Mouse (Mus musculus) lung, embryonic 15.5 days (tissue): ENCODE measurements around the gene Lpo. TPM values are rescaled to one million over a fixed set of nuclear protein-coding genes. Genes with fewer than 3 reads are reported as not detected.

Source experiments
- ATAC-seq: fragments of 200-750 bp; cut with Nextera tagmentation; 2 replicates; pipeline ENCODE4 v1.8.0; 2017; ENCODE audit warnings: moderate number of reproducible peaks, borderline replicate concordance; ENCODE audit not compliant: low FRiP score, low TSS enrichment; ENCODE audit errors: extremely low read depth
- H3K27ac ChIP-seq: fragments of 300-500 bp; sonication (generic); 2 replicates; pipeline ENCODE4 v1.5.1; 2015; ENCODE audit warnings: moderate library complexity, mild to moderate bottlenecking, inconsistent platforms
- H3K27me3 ChIP-seq: fragments of 300-500 bp; sonication (generic); 2 replicates; pipeline ENCODE4 v1.6.1; 2015; ENCODE audit warnings: inconsistent platforms
- H3K36me3 ChIP-seq: fragments of 300-500 bp; sonication (generic); 2 replicates; pipeline ENCODE4 v1.6.1; 2015; ENCODE audit warnings: inconsistent platforms
- H3K4me1 ChIP-seq: fragments of 300-500 bp; sonication (generic); 2 replicates; pipeline ENCODE4 v1.6.1; 2015; ENCODE audit warnings: inconsistent platforms
- H3K4me2 ChIP-seq: fragments of 300-500 bp; sonication (generic); 2 replicates; pipeline ENCODE4 v1.6.1; 2015; ENCODE audit warnings: inconsistent platforms, mild to moderate bottlenecking, moderate library complexity
- H3K4me3 ChIP-seq: fragments of 300-500 bp; sonication (generic); 2 replicates; pipeline ENCODE4 v1.5.1; 2015; ENCODE audit warnings: mild to moderate bottlenecking, inconsistent platforms
- H3K9ac ChIP-seq: fragments of 300-500 bp; sonication (generic); 2 replicates; pipeline ENCODE4 v1.6.1; 2015; ENCODE audit warnings: inconsistent platforms
- H3K9me3 ChIP-seq: fragments of 300-500 bp; sonication (generic); 2 replicates; pipeline ENCODE4 v1.6.1; 2016; ENCODE audit warnings: inconsistent platforms
- WGBS: fragments of 180-500 bp; shearing (Covaris S2); methylation state at CpG from one replicate; pipeline ENCODE4 v1.1.7; 2015; 5-methylcytosine and 5-hydroxymethylcytosine counted together
- polyA plus RNA-seq: library from polyadenylated mRNA; unstranded; fragments of >200 nt; fragmentation: Nextera tagmentation; extraction: Ambion mirVana; gene quantifications from 2 replicates; pipeline ENCODE4 v1.2.1, GENCODE M21; 2015

Lpo gene
- polyA plus RNA-seq, 1 experiment from 2014 or later: 0.31 TPM

DNA sequence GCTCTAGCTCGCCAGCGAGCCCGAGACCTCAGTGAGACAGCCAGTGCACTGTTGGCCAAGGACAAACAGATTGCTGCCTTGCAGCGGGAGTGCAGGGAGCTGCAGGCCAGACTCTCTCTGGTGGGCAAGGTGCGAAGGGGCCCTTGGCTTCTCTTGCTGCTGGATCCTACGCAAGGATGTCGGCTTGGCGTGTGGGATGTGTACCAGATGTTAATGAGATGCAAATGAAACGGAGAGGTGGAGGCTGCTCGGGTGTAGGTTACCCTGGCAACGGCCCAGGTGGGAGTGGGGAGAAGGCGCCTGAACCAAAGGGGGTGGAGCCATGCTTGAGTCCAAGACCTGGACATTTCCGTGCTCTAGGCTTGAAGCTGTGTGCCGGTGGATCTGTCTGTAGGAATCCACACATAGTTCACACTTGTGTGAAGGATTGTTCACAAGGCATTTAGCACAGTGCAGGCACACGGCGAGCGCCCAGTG lies 64.5 kb downstream of the Lpo start:
- Histone ChIP-seq H3K27me3 (peaks cover 80% of the 10 kb centered on the region), H3K4me2 (peak overlapping the region; percentile 93), H3K36me3 (no peaks in the 10 kb centered on the region), H3K9me3 (no peaks in the 10 kb centered on the region), H3K9ac (peak overlapping the region; percentile 47; the same call in 1 of the 2 replicates), H3K4me3 (peak overlapping the region; percentile 48), H3K4me1 (0 out of 2 replicates have a peak, but pooled peaks cover 11% of the 10 kb centered on the region), H3K27ac (no peak overlapping the region)
- peak; percentile 27; the same call in 1 of the 2 replicates for ATAC-seq
- whole genome bisulfite sequencing: 2% methylated on average over 17 of the region's 17 CpGs

DNA sequence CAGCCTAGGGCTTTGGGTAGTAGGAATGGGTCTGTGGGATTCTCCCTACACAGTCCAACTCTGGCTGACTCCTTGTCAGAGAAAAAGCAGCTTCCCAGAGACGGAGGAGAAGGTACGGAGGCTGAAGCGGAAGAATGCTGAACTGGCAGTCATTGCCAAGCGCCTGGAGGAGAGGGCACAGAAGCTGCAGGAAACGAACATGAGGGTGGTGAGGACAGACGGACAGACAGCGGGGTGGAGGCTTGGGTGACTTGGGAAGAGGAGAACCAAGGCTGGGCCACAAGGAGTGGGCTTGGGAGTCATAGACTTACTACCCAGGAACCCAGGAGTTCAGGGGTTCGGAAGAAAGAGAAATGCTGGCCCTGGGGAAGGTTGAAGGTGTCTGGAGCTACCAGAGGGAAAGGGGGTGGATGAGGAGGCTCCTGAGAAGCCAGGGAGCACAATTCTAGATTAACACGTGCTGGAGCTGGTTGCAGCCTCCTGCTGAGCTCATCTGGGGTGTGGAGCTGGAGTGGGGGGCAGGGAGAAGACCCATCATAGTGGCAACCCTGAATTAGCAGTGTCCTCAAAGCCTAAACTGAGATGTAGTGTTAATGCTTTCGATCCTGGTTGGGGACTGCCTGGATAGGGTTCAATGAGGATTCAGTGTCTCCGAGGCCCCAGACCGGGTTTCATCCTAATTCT lies 65.2 kb downstream of the Lpo start:
- ATAC-seq: no peak
- Histone ChIP-seq H3K9ac (no peak overlapping the region), H3K27me3 (peaks cover 80% of the 10 kb centered on the region), H3K9me3 (no peaks in the 10 kb centered on the region), H3K4me3 (no peak overlapping the region), H3K4me2 (0 out of 2 replicates have a peak overlapping the region, but pooled peaks have one; percentile 93), H3K27ac (no peak overlapping the region), H3K4me1 (0 out of 2 replicates have a peak, but pooled peaks cover 11% of the 10 kb centered on the region), H3K36me3 (no peaks in the 10 kb centered on the region)
- WGBS: 44% methylated on average over 12 of the region's 12 CpGs

DNA sequence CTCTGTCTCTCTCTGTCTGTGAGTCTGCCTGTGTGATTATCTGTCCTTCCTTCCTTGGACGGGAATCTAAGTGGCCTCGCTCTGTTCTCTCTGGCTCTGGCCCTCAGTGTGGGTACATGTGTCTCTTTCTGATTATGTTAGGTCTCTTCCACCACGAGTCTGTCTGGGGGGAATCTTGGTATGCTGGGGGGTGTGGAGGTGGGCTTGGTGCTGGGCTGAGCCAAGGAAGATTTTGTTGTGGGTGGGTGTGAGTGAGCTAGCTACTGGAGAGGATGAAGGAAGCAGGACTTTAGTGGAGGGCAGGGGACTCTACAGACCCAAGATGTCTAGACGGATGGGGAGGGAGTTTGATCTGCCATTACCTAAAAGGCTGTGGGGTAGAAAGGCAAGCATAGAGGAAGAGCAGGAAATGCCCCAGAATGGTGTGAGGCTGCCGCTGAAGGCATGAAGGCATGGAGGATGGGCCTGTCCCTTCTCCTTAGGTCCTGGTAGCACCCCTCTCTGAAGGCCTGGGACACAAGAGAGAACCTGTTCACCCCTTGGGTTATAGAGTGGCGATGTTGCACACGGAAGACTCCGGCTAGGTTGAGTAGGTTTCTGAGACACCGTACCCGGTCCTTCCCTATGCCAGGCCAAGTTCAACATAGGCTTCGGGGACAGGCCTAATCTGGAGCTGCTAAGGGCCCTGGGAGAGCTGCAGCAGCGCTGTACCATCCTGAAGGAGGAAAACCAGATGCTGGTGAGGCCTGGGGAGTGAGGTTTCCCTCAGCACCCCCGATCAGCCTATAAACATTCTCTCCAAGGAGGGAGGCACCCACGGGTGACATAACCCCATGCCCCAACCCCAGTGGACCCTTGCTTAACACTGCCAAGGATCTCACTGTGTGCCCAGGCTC lies 66.0 kb downstream of the Lpo start:
- Histone ChIP-seq H3K27me3 (peaks cover 80% of the 10 kb centered on the region), H3K4me2 (no peak overlapping the region), H3K36me3 (no peaks in the 10 kb centered on the region), H3K27ac (no peak overlapping the region), H3K9me3 (no peaks in the 10 kb centered on the region), H3K4me3 (no peak overlapping the region), H3K9ac (no peak overlapping the region), H3K4me1 (0 out of 2 replicates have a peak, but pooled peaks cover 11% of the 10 kb centered on the region)
- no peak for ATAC-seq
- 77% methylated on average over 14 of the region's 14 CpGs for WGBS

DNA sequence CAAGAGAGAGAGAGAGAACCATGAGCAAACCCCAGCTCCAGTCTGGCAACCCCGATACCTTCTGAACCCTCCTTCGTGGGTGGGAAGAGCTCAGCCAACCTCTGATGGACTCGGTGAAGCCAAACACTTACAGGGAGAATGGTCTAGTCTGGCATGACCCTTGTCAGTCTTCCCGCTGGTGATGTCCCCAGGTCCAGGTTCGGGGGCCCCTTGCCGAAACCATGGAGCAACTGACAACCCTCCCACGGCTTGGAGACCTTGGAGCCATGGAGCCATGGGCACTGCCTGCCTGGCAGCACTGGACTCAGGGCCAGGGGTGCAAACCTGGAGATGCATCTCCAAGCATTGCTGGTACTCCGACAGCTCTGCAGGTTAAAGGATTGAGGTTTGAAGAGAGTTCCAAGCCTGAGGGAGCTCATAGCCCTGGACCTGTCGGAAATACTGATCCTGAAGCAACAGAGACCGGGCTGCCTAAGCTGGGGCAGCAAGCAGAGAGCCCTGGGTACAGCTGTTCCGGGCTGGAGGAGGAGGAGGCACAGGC lies 66.8 kb downstream of the Lpo start:
- H3K4me1 ChIP-seq: 0 out of 2 replicates have a peak, but pooled peaks cover 11% of the 10 kb centered on the region
- no peak overlapping the region for H3K27ac ChIP-seq
- no peak for ATAC-seq
- no peaks in the 10 kb centered on the region for H3K9me3 ChIP-seq
- H3K36me3 ChIP-seq: no peaks in the 10 kb centered on the region
- H3K4me2 ChIP-seq: no peak overlapping the region
- WGBS: 68% methylated on average over 11 of the region's 11 CpGs
- H3K27me3 ChIP-seq: peaks cover 72% of the 10 kb centered on the region
- no peak overlapping the region for H3K9ac ChIP-seq
- no peak overlapping the region for H3K4me3 ChIP-seq

DNA sequence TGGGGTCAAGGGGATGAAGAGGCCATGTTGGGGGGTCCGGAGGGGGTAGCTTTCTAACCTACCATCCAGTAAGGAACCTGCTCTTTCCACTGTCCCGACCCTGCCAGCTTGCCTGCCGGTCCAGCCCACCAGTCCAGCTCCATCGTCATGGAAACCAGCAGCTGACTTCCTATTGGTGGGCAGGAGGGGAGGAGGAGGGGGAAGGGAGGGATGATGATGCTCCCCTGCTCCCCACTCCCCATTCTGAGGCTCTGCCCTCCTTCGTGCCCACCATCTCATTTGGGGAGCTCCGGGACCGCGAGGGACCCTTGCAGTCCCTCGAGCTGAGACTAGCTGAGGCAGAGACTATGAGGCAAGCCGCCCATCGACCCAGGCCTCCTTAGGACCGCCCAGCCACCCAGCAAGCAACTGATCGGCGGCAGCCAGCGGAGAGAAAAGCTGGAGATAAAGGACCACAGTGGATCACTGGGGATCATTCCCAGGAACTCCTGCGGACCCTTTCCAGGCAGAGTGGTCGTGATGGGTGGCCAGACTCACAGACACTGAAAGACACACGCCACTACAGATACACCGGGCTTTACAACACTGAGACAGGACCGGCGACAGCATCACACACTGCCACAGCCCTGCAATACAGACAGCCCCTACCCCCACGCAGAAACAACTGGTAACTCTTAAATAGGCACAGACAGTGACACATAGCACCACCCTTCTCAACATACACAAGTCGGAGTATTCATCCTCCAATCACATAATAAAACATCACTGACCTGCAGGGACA lies 67.6 kb downstream of the Lpo start, which contains the start of gene Tspoap1:
Gene Tspoap1, plus strand, starts transcription at position 241 of the 781 bp plus-strand sequence.
- 12% methylated on average over 23 of the region's 23 CpGs for whole genome bisulfite sequencing
- Histone ChIP-seq H3K36me3 (no peaks in the 10 kb centered on the region), H3K9ac (no peak within 1 kb of the TSS), H3K9me3 (no peaks in the 10 kb centered on the region), H3K4me2 (no peak within 1 kb of the TSS), H3K27me3 (peaks cover 64% of the 10 kb centered on the region), H3K27ac (no peak within 1 kb of the TSS), H3K4me1 (0 out of 2 replicates have a peak, but pooled peaks cover 11% of the 10 kb centered on the region), H3K4me3 (no peak within 1 kb of the TSS)
- no peak for ATAC-seq

DNA sequence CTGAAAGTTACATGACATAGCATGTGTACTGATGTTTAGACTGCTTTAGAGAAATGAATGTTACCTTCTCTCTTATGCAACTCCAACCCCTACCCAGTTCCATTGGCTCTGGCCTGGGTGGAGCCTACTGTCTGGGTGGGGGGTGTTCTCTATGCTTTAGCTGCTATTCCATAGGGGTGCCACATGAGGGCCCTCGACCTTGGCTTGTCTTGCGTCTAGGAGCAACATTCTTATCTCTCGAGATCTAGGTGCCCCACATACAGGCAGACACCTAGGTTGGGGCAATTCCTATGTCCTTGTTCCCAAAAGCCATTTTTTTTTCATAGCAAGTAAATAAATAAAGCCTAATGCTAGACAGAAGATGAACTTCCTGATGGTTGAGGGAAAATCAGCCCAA lies 68.5 kb downstream of the Lpo start:
- Histone ChIP-seq H3K9ac (no peak overlapping the region), H3K4me3 (no peak overlapping the region), H3K27me3 (peaks cover 55% of the 10 kb centered on the region), H3K36me3 (no peaks in the 10 kb centered on the region), H3K27ac (no peak overlapping the region), H3K4me1 (0 out of 2 replicates have a peak, but pooled peaks cover 9% of the 10 kb centered on the region), H3K9me3 (no peaks in the 10 kb centered on the region), H3K4me2 (no peak overlapping the region)
- 4% methylated on average over 3 of the region's 3 CpGs for WGBS
- no peak for ATAC-seq

DNA sequence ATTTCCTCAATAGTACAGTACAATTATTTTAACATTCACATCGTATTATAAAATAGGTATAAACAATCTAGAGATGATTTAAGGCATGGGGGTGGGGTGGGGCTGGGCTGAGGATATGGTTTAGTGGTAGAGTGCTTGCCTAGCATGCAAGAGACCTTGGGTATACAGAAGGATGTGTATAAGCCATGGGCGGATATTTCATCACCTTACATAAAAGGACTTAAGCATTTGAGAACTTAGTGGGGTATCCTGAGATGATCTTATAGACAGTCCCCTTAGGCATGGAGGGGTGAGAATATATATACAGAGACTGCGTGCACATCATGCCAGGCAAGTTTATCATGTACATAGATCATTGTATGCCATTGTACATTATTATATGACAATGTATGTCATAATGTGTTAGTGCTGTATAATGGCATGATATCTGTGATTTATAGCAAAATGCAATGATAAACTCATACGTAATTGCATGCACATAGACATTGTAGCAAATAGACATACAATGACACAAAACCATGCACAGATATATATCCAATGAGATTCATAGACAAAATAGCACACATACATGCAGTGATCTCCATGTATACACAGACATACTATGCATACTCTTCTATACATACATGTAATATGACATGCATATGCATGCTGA lies 69.0 kb downstream of the Lpo start:
- WGBS: 65% methylated on average over 4 of the region's 4 CpGs
- no peak overlapping the region for H3K27ac ChIP-seq
- no peak overlapping the region for H3K4me2 ChIP-seq
- no peak for ATAC-seq
- peaks cover 50% of the 10 kb centered on the region for H3K27me3 ChIP-seq
- H3K9me3 ChIP-seq: no peaks in the 10 kb centered on the region
- H3K4me1 ChIP-seq: 0 out of 2 replicates have a peak, but pooled peaks cover 6% of the 10 kb centered on the region
- no peak overlapping the region for H3K9ac ChIP-seq
- no peak overlapping the region for H3K4me3 ChIP-seq
- H3K36me3 ChIP-seq: no peaks in the 10 kb centered on the region

DNA sequence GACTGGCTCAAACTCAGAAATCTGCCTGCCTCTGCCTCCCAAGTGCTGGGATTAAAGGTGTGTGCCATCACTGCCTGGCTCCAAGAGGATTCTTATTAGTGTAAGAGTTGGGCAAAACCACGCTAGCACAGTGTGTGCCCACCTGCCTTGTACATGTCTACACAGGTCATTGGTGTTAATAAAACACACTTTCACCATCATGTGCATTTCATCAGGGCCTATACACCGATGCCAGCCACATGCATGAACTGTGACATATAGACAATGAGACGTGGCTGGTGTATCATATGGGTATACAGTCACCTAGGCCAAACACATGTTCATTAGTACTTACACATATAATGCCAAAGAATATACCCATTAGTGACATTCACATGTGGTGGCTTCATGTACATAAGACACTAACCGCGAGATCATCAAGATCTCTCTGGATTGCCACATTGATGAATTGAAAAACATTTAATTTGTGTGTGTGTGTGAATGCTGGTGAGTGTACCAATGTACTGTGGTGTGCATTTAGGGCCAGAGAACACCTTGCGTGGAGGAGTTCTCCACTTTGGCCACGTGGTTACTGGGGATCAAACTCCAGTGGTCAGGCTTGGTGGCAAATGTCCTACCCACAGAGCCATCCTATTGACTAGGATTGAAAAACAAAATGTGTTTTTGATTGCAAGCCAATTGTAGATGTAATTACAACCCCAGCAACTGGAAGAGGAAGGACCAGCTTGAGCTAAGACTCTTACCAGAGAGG lies 69.8 kb downstream of the Lpo start:
- Histone ChIP-seq H3K27me3 (peaks cover 42% of the 10 kb centered on the region), H3K4me2 (no peak overlapping the region), H3K9ac (no peak overlapping the region), H3K4me1 (0 out of 2 replicates have a peak, but pooled peaks cover under 1% of the 10 kb centered on the region), H3K4me3 (no peak overlapping the region), H3K36me3 (no peaks in the 10 kb centered on the region), H3K27ac (no peak overlapping the region), H3K9me3 (no peaks in the 10 kb centered on the region)
- 76% methylated on average over 7 of the region's 7 CpGs for WGBS
- no peak for ATAC-seq

DNA sequence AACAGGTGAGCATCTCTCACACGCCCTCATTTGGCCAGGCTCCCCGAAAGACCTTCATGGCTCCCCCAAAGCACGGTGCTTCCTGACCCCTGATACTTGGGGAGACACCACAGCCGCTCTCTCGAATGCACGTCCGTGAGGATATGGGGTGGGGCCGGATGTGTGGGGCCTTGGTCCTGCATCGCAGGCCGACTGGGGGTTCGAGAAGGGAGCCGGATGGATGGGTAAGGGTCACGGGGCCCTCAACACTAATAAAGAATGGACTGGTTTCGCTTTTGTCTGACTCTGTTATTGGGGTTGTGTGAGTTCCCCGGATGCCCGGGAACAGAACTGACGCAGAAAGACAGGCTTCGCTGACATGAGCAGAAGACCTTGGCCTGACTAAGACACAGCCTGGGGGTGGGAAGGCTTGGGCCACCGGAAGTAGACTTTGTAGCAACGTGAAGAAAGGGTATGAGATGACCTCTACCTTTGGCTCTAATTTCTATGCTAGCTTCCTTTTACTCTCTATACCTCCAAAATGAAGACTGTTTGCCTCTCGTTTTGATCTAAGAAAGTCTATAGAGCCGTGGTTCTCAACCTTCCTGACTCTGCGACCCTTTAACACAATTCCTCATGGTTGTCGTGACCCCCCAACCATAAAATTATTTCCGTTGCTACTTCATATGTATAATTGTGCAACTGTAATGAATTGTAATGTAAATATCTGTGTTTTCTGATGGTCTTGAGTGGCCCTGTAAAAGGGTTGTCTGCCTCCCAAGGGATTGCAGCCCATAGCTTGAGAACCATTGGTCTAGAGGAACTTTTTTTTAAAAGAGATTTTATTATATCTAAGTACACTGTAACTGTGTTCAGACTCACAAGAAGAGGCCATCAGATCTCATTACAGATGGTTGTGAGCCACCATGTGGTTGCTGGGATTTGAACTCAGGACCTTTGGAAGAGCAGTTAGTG lies 70.8 kb downstream of the Lpo start:
- peaks cover 32% of the 10 kb centered on the region for H3K27me3 ChIP-seq
- H3K4me3 ChIP-seq: peak overlapping the region; percentile 11; the same call in 1 of the 2 replicates
- no peaks in the 10 kb centered on the region for H3K36me3 ChIP-seq
- H3K27ac ChIP-seq: no peak overlapping the region
- no peaks in the 10 kb centered on the region for H3K4me1 ChIP-seq
- no peak overlapping the region for H3K4me2 ChIP-seq
- ATAC-seq: no peak
- no peak overlapping the region for H3K9ac ChIP-seq
- no peaks in the 10 kb centered on the region for H3K9me3 ChIP-seq
- WGBS: 82% methylated on average over 25 of the region's 25 CpGs
